Mouse (Mus musculus) liver, postnatal 0 days (tissue): ENCODE results near the gene Mroh2a.

Experiments
- CTCF ChIP-seq: sonication (generic); IDR thresholded peaks from 2 replicates; pipeline ENCODE4 v1.5.1; 2016; ENCODE audit warnings: antibody characterized with exemption, low read depth
- EP300 ChIP-seq: IDR thresholded peaks from 2 replicates; pipeline ENCODE4 v1.6.1; 2016; ENCODE audit warnings: antibody characterized with exemption, low read depth, mild to moderate bottlenecking

- TF ChIP-seq EP300 (no peak), CTCF (no peak)
These were observed 52.6 kb downstream of the Mroh2a start for GRCm38 (mm10) chr1:88279111-88280005.
